Mouse (Mus musculus) liver, embryonic 11.5 days (tissue): ENCODE data around the gene Csk. TPM values are rescaled to one million over a fixed set of nuclear protein-coding genes. Genes with fewer than 3 reads are reported as not detected.

Experiments used
- ATAC-seq: fragments of 200-750 bp; cut with Nextera tagmentation; replicated peaks from 2 replicates; pipeline ENCODE4 v1.8.0; 2017; ENCODE audit warnings: moderate number of reproducible peaks, mild to moderate bottlenecking, moderate TSS enrichment, moderate library complexity; ENCODE audit not compliant: low FRiP score
- DNase-seq: peaks from one replicate; pipeline ENCODE4 v3.0.0-alpha.2; 2017; ENCODE audit warnings: low spot score
- H3K27ac ChIP-seq: fragments of 300-500 bp; sonication (generic); 2 replicates; pipeline ENCODE4 v1.5.1; 2014; ENCODE audit warnings: mild to moderate bottlenecking, low read depth, low read length, control low read depth
- H3K27me3 ChIP-seq: fragments of 300-500 bp; sonication (generic); replicated peaks from 2 replicates; pipeline ENCODE4 v1.6.1; 2014; ENCODE audit warnings: low read length, mixed read lengths; ENCODE audit not compliant: control insufficient read depth, insufficient read depth
- H3K36me3 ChIP-seq: fragments of 300-500 bp; sonication (generic); 2 replicates; pipeline ENCODE4 v1.6.1; 2014; ENCODE audit warnings: mild to moderate bottlenecking, low read length, moderate library complexity, mixed read lengths; ENCODE audit not compliant: control insufficient read depth, insufficient read depth
- H3K4me1 ChIP-seq: fragments of 300-500 bp; sonication (generic); replicated peaks from 2 replicates; pipeline ENCODE4 v1.6.1; 2014; ENCODE audit warnings: low read length, mixed read lengths; ENCODE audit not compliant: control insufficient read depth, insufficient read depth
- H3K4me2 ChIP-seq: fragments of 300-500 bp; sonication (generic); 2 replicates; pipeline ENCODE4 v1.6.1; 2014; ENCODE audit warnings: mild to moderate bottlenecking, control low read depth, moderate library complexity
- H3K4me3 ChIP-seq: fragments of 300-500 bp; sonication (generic); 2 replicates; pipeline ENCODE4 v1.5.1; 2014; ENCODE audit warnings: low read depth, low read length, control low read depth
- H3K9ac ChIP-seq: fragments of 300-500 bp; sonication (generic); 2 replicates; pipeline ENCODE4 v1.6.1; 2014; ENCODE audit warnings: low read depth, low read length, control low read depth
- H3K9me3 ChIP-seq: fragments of 300-500 bp; sonication (generic); 2 replicates; pipeline ENCODE4 v1.6.1; 2016; ENCODE audit warnings: low read length, inconsistent platforms, mixed read lengths; ENCODE audit not compliant: control insufficient read depth
- WGBS: fragments of 180-500 bp; shearing (Covaris S2); extraction: QIAGEN DNeasy Blood & Tissue Kit; methylation state at CpG from one replicate; pipeline ENCODE4 v1.1.7; 2014; 5-methylcytosine and 5-hydroxymethylcytosine counted together
- polyA plus RNA-seq: library from polyadenylated mRNA; unstranded; fragments of >200 nt; fragmentation: Nextera tagmentation; extraction: Ambion mirVana; gene quantifications from 2 replicates; pipeline ENCODE4 v1.2.1, GENCODE M21; 2014

Gene Csk
- polyA plus RNA-seq, 1 experiment from 2014 or later: 45.2 TPM

- Histone ChIP-seq H3K9me3 (no peaks in the 10 kb centered on the region), H3K27me3 (no peaks in the 10 kb centered on the region), H3K4me1 (no peaks in the 10 kb centered on the region), H3K4me2 (no peak overlapping the region), H3K4me3 (no peak overlapping the region), H3K27ac (no peak overlapping the region), H3K9ac (no peak overlapping the region), H3K36me3 (peaks cover 56% of the 10 kb centered on the region)
- ATAC-seq (no peak), DNase-seq (no peak)
- 90% methylated on average over 17 of the region's 17 CpGs for WGBS
Measured at GRCm38 (mm10) chr9:57627191-57627590, 26.2 kb downstream of the Csk start.

GRCm38 (mm10) chr9:57625674-57626500, 27.5 kb downstream of the Csk start:
- Histone ChIP-seq H3K27ac (no peak overlapping the region), H3K36me3 (peaks cover 47% of the 10 kb centered on the region), H3K4me3 (no peak overlapping the region), H3K9me3 (no peaks in the 10 kb centered on the region), H3K27me3 (no peaks in the 10 kb centered on the region), H3K4me1 (no peaks in the 10 kb centered on the region), H3K4me2 (no peak overlapping the region), H3K9ac (no peak overlapping the region)
- ATAC-seq (no peak), DNase-seq (peak; percentile 29)
- WGBS: 89% methylated on average over 15 of the region's 15 CpGs

GRCm38 (mm10) chr9:57624295-57624694, 29.1 kb downstream of the Csk start:
- DNase-seq (no peak), ATAC-seq (no peak)
- no peaks in the 10 kb centered on the region for H3K4me1 ChIP-seq
- H3K27ac ChIP-seq: no peak overlapping the region
- H3K9ac ChIP-seq: no peak overlapping the region
- no peaks in the 10 kb centered on the region for H3K27me3 ChIP-seq
- 73% methylated on average over 7 of the region's 7 CpGs for WGBS
- H3K4me3 ChIP-seq: no peak overlapping the region
- no peak overlapping the region for H3K4me2 ChIP-seq
- peaks cover 32% of the 10 kb centered on the region for H3K36me3 ChIP-seq
- no peaks in the 10 kb centered on the region for H3K9me3 ChIP-seq

- Histone ChIP-seq H3K36me3 (peaks cover 3% of the 10 kb centered on the region; the same call in 1 of the 2 replicates), H3K27ac (no peak within 1 kb of the TSS), H3K4me3 (no peak within 1 kb of the TSS), H3K4me2 (no peak within 1 kb of the TSS), H3K9ac (no peak within 1 kb of the TSS), H3K27me3 (no peaks in the 10 kb centered on the region), H3K9me3 (no peaks in the 10 kb centered on the region), H3K4me1 (no peaks in the 10 kb centered on the region)
- no peak for DNase-seq
- ATAC-seq: no peak
- 91% methylated on average over 5 of the region's 5 CpGs for WGBS
Measured at GRCm38 (mm10) chr9:57620674-57621073, 32.8 kb downstream of the Csk start, which contains the start of gene Lman1l. TSS of gene Lman1l (minus strand) at chr9:57620774.

- Histone ChIP-seq H3K9me3 (no peaks in the 10 kb centered on the region), H3K27ac (no peak overlapping the region), H3K36me3 (no peaks in the 10 kb centered on the region), H3K9ac (no peak overlapping the region), H3K4me1 (no peaks in the 10 kb centered on the region), H3K27me3 (no peaks in the 10 kb centered on the region), H3K4me3 (no peak overlapping the region), H3K4me2 (no peak overlapping the region)
- 66% methylated on average over 8 of the region's 8 CpGs for WGBS
- DNase-seq: no peak
- ATAC-seq: no peak
Measured at GRCm38 (mm10) chr9:57618854-57619253, 34.6 kb downstream of the Csk start.

GRCm38 (mm10) chr9:57617556-57618169, 35.8 kb downstream of the Csk start:
- 63% methylated on average over 8 of the region's 8 CpGs for WGBS
- no peaks in the 10 kb centered on the region for H3K4me1 ChIP-seq
- no peaks in the 10 kb centered on the region for H3K36me3 ChIP-seq
- no peak overlapping the region for H3K4me3 ChIP-seq
- no peaks in the 10 kb centered on the region for H3K27me3 ChIP-seq
- no peak overlapping the region for H3K9ac ChIP-seq
- DNase-seq: no peak
- no peak; the same call in 1 of the 2 replicates for ATAC-seq
- no peak overlapping the region for H3K27ac ChIP-seq
- no peak overlapping the region for H3K4me2 ChIP-seq
- no peaks in the 10 kb centered on the region for H3K9me3 ChIP-seq

GRCm38 (mm10) chr9:57614786-57615185, 38.6 kb downstream of the Csk start:
- no peak overlapping the region for H3K9ac ChIP-seq
- H3K4me2 ChIP-seq: no peak overlapping the region
- ATAC-seq: no peak
- H3K4me1 ChIP-seq: no peaks in the 10 kb centered on the region
- H3K9me3 ChIP-seq: no peaks in the 10 kb centered on the region
- no peaks in the 10 kb centered on the region for H3K27me3 ChIP-seq
- no peak for DNase-seq
- no peak overlapping the region for H3K27ac ChIP-seq
- 81% methylated on average over 4 of the region's 4 CpGs for WGBS
- H3K4me3 ChIP-seq: no peak overlapping the region
- no peaks in the 10 kb centered on the region for H3K36me3 ChIP-seq

- Histone ChIP-seq H3K4me1 (no peaks in the 10 kb centered on the region), H3K9ac (no peak overlapping the region), H3K27me3 (no peaks in the 10 kb centered on the region; the same call in 1 of the 2 replicates), H3K4me2 (no peak overlapping the region), H3K9me3 (no peaks in the 10 kb centered on the region), H3K36me3 (no peaks in the 10 kb centered on the region), H3K4me3 (no peak overlapping the region), H3K27ac (no peak overlapping the region)
- DNase-seq (no peak), ATAC-seq (no peak)
- WGBS: 78% methylated on average over 7 of the region's 7 CpGs
Measured at GRCm38 (mm10) chr9:57613975-57614374, 39.5 kb downstream of the Csk start.

- DNase-seq (no peak), ATAC-seq (no peak)
- Histone ChIP-seq H3K9ac (no peak overlapping the region), H3K9me3 (no peaks in the 10 kb centered on the region), H3K27ac (no peak overlapping the region), H3K4me3 (no peak overlapping the region), H3K27me3 (peaks cover 3% of the 10 kb centered on the region; the same call in 1 of the 2 replicates), H3K36me3 (no peaks in the 10 kb centered on the region), H3K4me1 (no peaks in the 10 kb centered on the region), H3K4me2 (no peak overlapping the region)
- WGBS: 73% methylated on average over 7 of the region's 7 CpGs
Measured at GRCm38 (mm10) chr9:57612587-57612986, 40.8 kb downstream of the Csk start.
